Mouse (Mus musculus) hematopoietic stem cell, adult 5-6 weeks (primary cell): ENCODE data around the gene Galnt9. TPM values are rescaled to one million over a fixed set of nuclear protein-coding genes. Genes with fewer than 3 reads are reported as not detected.

ENCODE experiments used
- ATAC-seq, 2 experiments: fragments of 125-278 bp in 1 of 2; replicated peaks in 1 of 2; 2 replicates each; pipeline ENCODE4 v1.8.0; 2016 to 2017; ENCODE audit warnings: inconsistent platforms in 2 of 2, mild to moderate bottlenecking in 2 of 2, moderate number of reproducible peaks in 2 of 2, low read depth in 1 of 2, moderate TSS enrichment in 1 of 2; ENCODE audit not compliant: low FRiP score in 2 of 2, poor library complexity in 2 of 2, severe bottlenecking in 2 of 2, insufficient read depth in 1 of 2, low TSS enrichment in 1 of 2
- total RNA-seq: library from RNA; stranded (forward); fragments of 172-1452, 232-1000 nt; gene quantifications from 2 replicates; pipeline ENCODE4 v1.2.3, GENCODE M21; 2017

Galnt9 gene
- not detected in 2 replicates for total RNA-seq

DNA sequence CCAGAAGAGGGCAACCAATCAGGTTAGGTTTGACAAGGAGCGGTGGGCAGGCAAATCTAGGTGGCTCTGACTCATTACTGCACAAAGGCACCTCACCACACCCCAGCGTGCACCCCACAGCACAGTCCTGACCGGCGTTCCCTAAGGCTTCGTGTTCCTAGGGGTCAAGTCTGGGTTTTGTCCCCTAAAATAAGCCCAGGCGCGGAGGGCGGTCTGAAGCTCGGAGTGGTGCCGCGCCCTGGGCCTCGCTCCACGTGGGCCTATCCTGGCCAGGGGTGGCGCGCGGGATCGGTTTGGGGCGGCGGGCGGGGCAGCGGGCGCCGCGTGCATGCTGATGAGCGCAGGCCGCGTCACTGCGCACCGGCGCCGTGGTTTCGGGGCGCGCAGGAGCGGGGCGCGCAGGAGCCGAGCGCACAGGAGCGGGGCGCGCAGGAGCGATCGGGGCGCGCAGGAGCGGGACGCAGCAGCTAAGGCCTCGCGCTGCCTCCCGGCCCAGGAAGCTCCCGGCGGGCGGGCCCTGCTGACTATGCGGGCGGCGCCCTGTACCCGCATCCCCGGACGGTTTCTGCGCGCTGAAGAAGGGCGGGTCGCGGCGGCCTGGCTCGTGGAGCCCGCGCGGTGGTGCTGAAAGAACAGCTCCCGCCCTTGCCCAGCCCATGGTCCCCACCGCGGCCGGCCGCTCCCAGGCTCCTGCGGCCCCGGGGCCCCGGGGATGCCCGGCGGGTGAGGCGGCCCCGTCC, at the start of gene Galnt9:
Gene Galnt9, plus strand, starts transcription at position 405 of the 740 bp plus-strand sequence.
- peak; percentile 65 to 68 for ATAC-seq

DNA sequence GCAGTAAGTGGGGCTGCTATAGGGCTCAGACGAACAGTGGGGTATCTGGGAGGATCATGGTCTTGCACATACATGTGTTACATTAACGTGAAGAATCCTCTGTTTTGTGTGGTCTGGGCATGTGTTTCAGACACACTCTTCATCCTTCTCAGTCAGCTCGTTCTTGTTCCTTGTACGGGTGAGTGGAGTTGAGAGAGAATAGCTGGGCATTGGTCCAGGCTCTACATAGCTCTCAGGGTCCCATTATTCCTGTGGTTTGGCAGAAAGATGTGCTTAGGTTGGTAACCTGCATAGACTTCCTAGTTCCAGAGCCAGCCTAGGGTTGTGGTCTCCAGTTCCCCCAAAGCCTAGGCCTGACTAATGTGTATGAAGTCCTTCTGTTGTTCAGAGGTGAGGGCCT, 49.8 kb upstream of the Galnt9 start:
- ATAC-seq = no peak

DNA sequence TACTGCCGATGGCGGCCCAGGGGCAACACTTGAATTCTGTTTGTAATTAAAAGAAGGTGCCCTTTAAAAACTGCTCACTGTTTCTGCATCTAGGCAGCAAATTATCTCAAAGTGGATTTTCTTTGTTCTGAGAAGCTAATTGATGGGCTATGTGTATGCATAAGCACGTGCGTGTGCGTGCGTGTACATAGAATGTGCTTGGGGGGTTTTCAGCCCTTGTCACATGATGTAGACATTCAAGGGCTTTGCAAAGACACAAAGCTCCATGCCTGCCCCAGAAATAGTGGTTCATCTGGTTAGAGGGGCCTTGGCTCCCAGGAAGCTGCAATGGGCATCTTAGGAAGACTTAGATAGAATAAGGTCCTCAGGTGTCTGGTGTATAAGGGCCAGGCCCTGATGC, 49.1 kb upstream of the Galnt9 start:
- ATAC-seq = no peak

DNA sequence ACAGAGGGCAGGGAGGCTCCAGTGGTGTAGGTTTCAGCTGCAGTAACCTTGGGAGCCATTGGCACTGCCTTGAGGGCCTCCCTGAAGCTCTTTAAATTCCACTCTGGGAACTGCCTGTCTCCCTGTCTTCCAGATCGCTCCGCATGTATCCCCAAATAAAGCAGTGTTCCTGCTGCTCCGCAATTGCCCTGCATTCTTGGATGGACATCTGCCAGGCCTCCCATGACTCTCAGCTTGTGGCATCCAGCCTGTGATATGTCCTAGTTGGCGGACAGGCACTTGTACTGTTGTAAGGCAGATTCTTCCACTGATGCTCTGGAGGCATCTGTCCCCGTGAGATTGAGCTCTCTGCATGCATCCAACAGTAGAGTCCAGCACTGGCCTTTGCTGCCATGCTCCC, 46.6 kb upstream of the Galnt9 start:
- no peak for ATAC-seq

DNA sequence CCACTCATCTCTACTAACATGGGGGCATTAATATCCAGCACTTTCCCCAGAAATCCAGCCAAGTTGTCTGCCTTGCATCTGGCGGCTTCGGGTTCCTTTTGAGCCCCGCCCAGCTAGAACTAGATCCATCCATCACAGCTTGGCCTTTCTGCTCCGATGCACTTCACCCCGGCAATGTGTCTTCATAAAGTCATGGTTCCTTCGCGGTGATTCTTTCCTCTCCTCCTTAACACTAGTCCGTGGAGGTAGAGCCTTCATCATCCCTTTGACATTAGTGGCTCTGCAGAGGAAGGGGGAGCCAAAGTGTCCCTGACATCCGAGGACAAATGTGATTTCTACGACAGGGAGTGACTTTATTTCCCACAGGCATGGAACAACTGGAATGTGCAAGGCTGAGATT, 46.1 kb upstream of the Galnt9 start:
- ATAC-seq = no peak

DNA sequence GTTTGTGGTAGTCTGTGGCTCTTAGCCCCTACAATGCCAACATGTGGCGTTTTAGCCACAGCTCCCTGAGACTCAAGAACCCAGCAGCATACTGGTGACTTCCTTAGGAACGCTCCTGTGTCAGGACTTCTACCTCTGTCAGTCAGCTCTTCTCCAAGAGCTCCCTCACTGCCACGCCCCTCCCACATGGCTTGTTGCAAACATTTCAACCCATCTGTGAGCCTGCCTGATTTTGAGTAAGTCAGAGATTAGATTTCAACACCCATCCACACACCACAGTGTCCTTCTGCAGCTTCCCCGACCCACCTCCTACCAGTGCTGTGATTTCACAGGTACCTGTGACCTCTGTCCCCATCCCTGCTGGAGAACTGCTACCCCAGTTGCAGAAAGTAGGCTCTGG, 43.9 kb upstream of the Galnt9 start:
- ATAC-seq = no peak

DNA sequence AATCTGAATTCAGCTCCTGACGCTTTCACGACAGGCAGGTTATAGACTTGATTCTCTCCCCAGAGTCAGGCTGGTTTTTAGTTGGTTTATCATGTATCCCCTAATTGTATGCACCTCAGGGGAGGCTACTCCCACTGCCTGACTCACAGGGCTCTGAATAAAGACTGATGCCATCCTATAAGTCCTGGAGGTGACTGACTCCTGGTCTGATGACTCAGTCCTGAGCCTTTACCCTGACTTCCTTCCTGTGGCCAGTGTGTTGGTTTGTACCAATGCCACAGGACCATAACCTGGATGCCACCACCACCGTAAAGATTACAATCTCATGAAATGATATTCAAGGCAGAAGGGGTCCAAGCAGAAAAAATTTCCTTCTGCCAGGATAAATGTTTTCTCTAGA, 40.8 kb upstream of the Galnt9 start:
- no peak for ATAC-seq

DNA sequence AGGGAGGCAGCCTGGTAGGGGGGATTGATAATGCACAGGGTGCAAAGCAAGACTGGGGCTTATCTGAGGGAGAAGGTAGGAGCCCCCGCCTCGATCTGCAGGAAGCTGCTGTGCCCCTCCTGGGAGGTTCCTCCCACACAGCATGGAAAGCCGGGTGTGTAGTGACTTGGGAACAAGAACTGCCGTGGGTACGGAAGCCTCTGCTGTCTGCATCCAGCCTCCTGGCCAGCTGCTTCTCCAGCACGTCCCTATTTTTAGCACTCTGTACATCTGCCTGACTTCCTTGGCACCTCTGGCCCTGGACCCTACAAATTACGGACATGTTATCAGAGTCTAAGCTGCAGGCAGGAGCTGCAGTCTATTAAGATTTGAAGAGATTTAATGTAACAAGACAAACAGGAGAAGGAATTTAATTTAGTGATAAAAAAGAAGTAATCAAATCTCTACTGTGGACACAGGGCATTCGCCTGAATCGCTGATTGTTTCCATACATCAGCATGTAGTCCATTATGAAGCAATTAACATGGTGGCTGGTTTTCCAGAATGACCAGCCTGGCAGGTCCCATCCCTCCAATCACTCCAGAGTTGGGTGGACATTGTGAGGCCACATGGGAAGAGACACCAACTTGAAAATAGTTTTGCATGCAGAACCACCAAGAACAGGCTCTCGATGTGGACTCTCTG, 38.4 kb upstream of the Galnt9 start:
- ATAC-seq = no peak

DNA sequence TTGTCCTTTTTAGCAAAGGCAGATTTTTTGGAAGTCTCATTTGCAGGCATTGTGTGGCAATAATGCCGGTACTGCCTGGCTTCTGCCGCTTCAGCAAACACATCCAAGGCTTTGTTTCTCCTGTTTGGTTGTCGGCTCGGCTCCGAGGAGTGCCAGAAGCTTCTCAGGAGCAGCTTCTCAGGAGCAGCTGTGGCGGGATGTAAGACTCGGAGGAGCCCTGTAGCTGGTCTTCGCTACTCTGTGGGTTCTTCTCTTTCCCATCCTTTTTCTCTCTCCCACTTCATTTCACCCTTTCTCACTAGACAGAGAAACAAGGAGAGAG, 37.9 kb upstream of the Galnt9 start:
- no peak for ATAC-seq

DNA sequence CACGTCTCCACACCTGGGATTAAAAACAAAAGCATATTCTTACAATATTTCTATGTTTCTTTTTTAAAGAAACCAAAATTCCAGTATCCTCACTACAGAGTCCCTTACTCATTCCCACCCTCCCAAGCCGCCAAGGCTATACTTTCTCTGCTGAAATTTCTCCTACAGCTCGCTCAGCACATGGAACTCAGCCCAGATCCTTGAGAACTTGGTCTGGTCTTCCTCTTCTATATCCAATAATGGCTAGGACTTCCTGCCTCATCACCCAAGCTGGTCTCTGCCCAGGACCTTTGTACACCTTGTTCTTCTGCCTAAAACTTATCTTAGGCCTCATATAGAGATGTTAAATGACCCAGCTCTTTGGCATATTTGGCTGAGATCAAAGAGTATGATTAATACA, 37.3 kb upstream of the Galnt9 start:
- no peak for ATAC-seq

DNA sequence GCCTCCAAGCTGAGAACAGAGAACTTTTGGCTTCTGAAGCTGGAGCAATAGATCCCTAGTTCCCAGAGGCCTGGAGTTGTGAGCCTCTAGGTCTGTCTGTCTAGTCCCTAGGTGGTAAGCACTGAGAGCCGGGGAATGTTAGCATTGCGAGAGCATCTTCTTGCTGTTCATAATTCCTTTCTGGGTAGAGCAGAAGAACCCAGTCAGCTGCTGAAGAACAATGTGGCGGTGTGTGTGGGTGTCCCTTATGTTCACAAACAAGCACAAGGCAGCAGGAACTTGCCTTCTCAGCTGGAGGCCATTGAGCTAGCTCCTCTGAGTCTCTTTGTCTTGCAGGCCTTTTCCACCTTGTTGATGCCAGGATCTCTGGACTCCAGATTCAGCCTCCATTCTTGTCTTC, 36.2 kb upstream of the Galnt9 start:
- ATAC-seq = no peak

DNA sequence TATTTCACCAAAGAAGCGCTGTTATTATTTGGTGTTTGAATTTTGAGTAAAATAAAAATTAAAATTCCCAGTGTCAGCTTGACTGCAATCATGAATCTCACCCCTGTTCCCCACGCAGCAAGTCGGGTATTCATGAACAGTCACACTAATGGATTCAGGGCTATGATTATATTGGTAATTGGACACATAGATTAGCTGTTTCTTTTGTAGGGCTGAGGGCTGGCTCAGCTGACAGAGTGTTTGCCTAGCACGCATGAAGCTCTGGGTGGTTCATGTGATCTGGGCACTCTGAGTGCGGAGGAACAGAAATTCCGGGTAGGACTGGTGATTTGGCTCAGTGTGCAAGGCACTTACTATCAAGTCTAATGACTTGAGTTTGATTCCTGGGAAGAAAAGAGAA, 33.8 kb upstream of the Galnt9 start:
- ATAC-seq = no peak

DNA sequence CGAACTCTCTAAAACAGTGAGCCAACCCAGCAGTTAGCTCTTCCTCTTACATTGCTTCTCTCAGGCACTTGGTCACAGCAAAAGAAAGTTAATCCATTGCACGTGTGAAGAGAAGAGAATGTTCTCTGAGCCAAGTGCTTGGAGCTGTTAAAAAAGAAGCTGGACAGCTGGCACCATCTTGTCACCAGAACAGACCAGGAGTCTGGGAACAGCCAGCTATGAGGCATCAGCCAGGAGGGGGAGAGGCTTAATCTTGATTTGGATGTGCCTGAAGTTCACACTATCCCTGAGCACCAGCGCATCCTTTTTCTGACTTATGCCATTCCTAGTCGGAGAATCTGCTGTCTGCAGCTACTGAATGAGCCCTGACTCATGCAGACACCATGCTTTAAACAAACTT, 30.4 kb upstream of the Galnt9 start:
- no peak for ATAC-seq

DNA sequence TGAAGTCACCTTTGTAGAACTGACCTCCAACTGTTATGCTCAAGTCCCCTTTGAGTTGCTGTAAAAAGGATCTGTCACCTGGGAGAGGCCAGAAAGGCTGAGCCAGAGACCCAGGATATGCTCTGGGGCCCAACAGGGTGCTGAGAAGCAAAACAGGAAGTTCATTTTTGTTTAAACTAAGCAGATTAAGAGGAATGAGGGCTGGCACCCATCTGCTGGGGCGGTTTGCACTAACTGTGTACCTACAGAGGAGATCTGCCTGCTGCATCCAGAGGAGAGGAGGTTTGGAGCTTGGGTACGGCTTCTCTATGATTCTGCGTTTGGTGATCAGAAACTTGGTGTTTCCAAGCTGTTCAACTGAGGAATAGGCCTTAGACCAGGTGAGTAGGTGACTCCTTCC, 29.5 kb upstream of the Galnt9 start:
- ATAC-seq = 0 out of 4 replicates have a peak, but pooled peaks of 1 of the 2 experiments have one; percentile 7

DNA sequence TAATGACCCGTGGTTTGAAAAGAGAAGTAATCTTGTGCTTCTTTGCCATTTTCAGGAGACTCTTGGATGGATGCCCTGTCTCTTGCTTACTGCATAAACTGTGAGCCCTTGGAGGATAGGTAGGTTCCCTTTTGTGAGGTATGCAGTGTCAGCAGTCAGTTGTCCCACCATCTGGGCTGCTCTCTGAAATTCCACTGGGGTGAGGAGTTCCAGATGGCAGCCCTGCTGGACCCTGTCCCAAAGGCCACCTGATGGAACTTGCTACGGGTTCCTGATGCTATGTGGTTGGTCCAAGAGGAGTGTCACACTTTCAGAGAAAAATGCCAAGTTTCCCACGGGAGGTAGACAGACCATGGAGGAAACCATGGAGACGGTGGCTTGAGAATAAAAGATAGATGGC, 27.8 kb upstream of the Galnt9 start:
- ATAC-seq = no peak

DNA sequence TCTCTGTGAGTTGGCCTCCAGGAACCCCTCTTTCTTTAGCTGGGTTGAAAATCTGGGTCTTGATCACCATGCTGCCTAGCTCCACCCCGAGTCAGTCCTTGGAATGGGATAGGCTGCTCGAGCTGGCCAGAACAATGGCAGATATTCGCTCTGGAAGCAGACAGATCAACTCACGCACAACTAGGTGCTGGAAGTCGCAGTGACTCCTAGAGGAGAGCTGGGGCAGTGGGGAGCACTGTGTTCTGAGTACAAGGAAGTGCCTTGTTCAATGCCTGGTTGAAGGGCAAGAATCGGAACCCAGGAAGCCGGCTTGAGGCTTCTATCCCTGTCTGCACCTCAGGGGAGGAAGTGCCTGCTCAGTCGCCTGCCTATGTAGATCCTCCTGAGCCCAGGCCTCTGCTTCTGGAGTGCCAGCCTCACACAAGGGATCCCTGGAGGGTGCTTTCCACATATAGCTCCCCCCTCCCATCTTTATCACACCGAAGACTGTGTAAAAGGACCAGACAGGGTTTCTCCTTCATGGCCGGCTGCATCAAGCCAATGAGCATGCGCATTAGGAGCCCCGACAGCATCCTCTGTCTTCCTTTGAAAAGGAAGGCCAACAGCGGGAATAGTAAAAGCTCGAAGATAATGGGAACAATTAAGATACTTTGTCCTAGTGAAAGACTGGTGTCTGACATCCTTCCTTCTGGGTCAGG, 25.9 kb upstream of the Galnt9 start:
- ATAC-seq = no peak

DNA sequence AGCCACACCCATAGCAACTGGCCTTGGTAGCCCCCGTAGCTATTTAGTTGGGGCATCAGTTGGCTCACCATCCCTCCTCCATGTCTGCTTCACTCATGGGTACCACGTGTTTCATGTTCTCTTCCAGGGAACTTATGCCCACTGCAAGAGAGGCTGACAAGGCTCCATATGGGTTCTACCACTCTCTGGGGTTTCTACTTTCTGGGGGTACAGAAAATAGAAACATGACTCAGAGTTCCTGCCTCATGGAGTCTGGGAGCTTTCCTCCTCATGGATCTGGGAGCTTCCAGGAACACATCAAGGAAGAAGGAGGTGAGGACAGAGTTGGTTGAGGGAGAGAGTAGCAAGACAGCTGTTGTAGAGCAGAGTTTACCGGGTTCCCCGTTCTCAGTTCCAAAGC, 23.2 kb upstream of the Galnt9 start:
- ATAC-seq = no peak

DNA sequence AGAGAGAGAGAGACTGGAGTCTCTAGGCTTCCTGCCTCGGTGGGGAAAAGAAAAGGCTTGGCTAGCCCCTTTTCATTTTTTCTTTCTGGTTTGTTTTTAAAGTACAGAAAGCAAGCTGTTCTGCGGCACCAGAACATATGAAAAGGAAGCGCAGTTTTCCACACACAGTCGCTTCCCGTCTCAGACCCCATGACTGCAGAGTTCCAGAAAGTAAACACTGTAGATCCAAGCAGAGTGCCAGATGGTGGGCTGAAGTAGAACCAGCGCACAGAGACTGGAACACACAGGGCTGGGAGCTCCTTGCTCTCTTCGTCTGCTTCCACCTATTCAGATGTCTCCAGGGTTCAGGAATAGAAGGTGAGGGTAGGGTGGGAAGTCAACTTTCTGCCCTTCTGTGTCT, 22.3 kb upstream of the Galnt9 start:
- no peak for ATAC-seq

DNA sequence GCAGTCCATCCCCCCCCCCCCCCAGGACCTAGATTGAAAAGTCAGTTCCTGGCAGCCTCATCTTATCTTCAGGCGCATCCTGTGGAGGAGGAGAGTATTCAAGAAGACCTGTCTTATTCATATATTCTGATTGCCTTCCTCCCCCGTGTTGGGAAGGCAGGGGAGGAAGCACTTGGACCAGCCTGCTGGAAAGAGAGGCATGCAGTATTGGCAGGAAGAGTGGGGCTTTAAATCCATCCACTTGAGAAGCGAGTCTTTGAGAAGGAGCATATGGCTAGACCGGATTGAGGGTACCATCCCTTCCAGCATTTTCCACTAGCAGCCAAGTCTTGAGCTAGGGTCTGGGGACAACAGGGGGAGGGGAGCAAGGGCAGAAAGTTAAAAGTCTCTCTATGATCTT, 20.9 kb upstream of the Galnt9 start:
- no peak for ATAC-seq
